8 mouse cellular contexts compared by ENCODE assay signal in the genomic region with DNA sequence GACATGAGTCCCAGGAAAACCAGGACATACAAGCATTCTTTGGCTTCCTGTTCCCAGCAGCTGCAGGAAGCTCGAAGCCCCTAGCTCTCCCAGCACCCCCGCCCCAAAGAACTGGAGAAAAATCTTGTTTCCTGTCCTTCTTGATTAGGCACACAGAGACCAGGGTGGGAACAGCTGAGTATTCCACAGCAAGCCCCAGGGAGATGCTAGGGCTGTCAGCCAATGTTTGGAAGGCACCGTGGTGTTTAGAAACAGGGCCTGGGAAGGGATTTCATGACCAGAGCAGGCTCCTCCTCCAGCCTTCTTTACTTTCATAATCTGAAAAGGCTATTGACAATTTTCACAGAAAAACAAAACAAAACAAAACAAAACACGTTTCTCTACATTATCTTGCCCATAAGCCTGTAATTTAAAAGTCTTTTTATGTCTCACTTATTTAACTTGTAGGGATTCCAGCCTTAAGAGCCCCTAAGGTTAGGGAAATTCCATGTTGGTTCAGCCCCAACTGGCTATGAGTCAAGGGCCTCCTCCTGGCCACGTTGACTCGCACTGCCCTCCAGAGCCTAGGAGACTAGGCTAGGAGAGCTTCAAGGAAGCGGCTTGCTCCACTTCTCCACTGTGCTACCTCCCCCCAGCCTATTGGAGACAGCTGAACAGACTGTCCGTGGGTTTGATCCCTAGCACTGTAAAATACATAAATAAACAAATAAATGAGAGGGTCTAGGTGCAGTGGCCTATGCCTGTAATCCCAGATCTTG. TPM values are rescaled to one million over a fixed set of nuclear protein-coding genes. Genes with fewer than 3 reads are reported as not detected.
DNase-seq lines count a peak whose midpoint lies in the region; ATAC-seq lines count a peak whose summit lies in the region.

No protein-coding gene starts in this region.

- peak; percentile 38 for DNase-seq in midbrain, embryonic 14.5 days
- peak; percentile 93 to 96 for DNase-seq in heart, adult 18-20 months
- peak; percentile 86 for DNase-seq in skeletal muscle tissue, adult 2 months (ENCODE audit: low read depth, low spot score)
- no peak for DNase-seq in embryo, embryonic 9.5 days (ENCODE audit: extremely low spot score)
- DNase-seq in B cell, adult 2 months = no peak

- H3K4me2 ChIP-seq in midbrain, embryonic 14.5 days (ENCODE audit: low read length) = no peak overlapping the region
- no peak overlapping the region for H3K4me2 ChIP-seq in midbrain, embryonic 16.5 days (ENCODE audit: low read length)
- H3K4me2 ChIP-seq in kidney, embryonic 15.5 days = 0 out of 2 replicates have a peak overlapping the region, but pooled peaks have one; percentile 9

- H3K27me3 ChIP-seq in midbrain, embryonic 14.5 days (ENCODE audit: control insufficient read depth, insufficient read depth, low read length) = no peaks in the 10 kb centered on the region
- H3K27me3 ChIP-seq in midbrain, embryonic 16.5 days (ENCODE audit: control insufficient read depth, insufficient read depth, low read depth, low read length) = no peaks in the 10 kb centered on the region
- no peaks in the 10 kb centered on the region for H3K27me3 ChIP-seq in kidney, embryonic 15.5 days

- 52% methylated on average over 8 of the region's 8 CpGs for WGBS in midbrain, embryonic 14.5 days
- 40% methylated on average over 8 of the region's 8 CpGs for WGBS in midbrain, embryonic 16.5 days
- WGBS in kidney, embryonic 15.5 days = 35% methylated on average over 8 of the region's 8 CpGs

- no peak for ATAC-seq in midbrain, embryonic 14.5 days (ENCODE audit: low FRiP score, low TSS enrichment)
- ATAC-seq in midbrain, embryonic 16.5 days = no peak
- peak; percentile 71; the same call in 1 of the 2 replicates for ATAC-seq in kidney, embryonic 15.5 days (replicated peaks; ENCODE audit: low FRiP score)
- ATAC-seq in megakaryocyte-erythroid progenitor cell, adult 5-6 weeks (replicated peaks; ENCODE audit: low FRiP score, low TSS enrichment, poor library complexity, severe bottlenecking) = no peak

- no peaks in the 10 kb centered on the region for H3K9me3 ChIP-seq in midbrain, embryonic 14.5 days (ENCODE audit: control insufficient read depth, low read length)
- H3K9me3 ChIP-seq in midbrain, embryonic 16.5 days (replicated peaks; ENCODE audit: control insufficient read depth, low read length, poor library complexity, severe bottlenecking) = no peaks in the 10 kb centered on the region
- no peaks in the 10 kb centered on the region for H3K9me3 ChIP-seq in kidney, embryonic 15.5 days (replicated peaks)

- H3K4me1 ChIP-seq in midbrain, embryonic 14.5 days (ENCODE audit: control insufficient read depth, insufficient read depth, low read length) = no peaks in the 10 kb centered on the region
- H3K4me1 ChIP-seq in midbrain, embryonic 16.5 days (ENCODE audit: control insufficient read depth, insufficient read depth, low read length) = no peaks in the 10 kb centered on the region
- H3K4me1 ChIP-seq in kidney, embryonic 15.5 days = peaks cover 10% of the 10 kb centered on the region; the same call in 1 of the 2 replicates

- H3K9ac ChIP-seq in midbrain, embryonic 14.5 days (replicated peaks; ENCODE audit: low read length) = no peak overlapping the region
- no peak overlapping the region for H3K9ac ChIP-seq in midbrain, embryonic 16.5 days (ENCODE audit: low read depth, low read length)
- H3K9ac ChIP-seq in kidney, embryonic 15.5 days = no peak overlapping the region

- no peak overlapping the region for H3K4me3 ChIP-seq in midbrain, embryonic 14.5 days (replicated peaks; ENCODE audit: low read depth, low read length)
- no peak overlapping the region for H3K4me3 ChIP-seq in midbrain, embryonic 16.5 days (ENCODE audit: low read depth, low read length)
- H3K4me3 ChIP-seq in kidney, embryonic 15.5 days (replicated peaks) = no peak overlapping the region

- H3K36me3 ChIP-seq in midbrain, embryonic 14.5 days (ENCODE audit: control insufficient read depth, insufficient read depth, low read length) = no peaks in the 10 kb centered on the region
- no peaks in the 10 kb centered on the region for H3K36me3 ChIP-seq in midbrain, embryonic 16.5 days (ENCODE audit: control insufficient read depth, insufficient read depth, low read length)
- no peaks in the 10 kb centered on the region for H3K36me3 ChIP-seq in kidney, embryonic 15.5 days

- H3K27ac ChIP-seq in midbrain, embryonic 14.5 days (replicated peaks; ENCODE audit: low read depth, low read length) = no peak overlapping the region
- no peak overlapping the region for H3K27ac ChIP-seq in midbrain, embryonic 16.5 days (ENCODE audit: low read length)
- H3K27ac ChIP-seq in kidney, embryonic 15.5 days = peak overlapping the region; percentile 77

RNA-seq across cellular contexts. Expression of gene Nicn1, which starts 10.0 kb away (rescaled TPM):
- 138 and 157 TPM in 2 replicates for polyA plus RNA-seq in midbrain, embryonic 14.5 days (2014; fragmentation: Nextera tagmentation; extraction: Ambion mirVana)
- polyA plus RNA-seq in midbrain, embryonic 16.5 days (2015; fragmentation: Nextera tagmentation; extraction: Ambion mirVana) = 149 and 163 TPM in 2 replicates
- 10 to 100 TPM; 22.2 to 25.6 TPM for total RNA-seq in heart, adult 18-20 months (2021)
- 31.3 and 41.0 TPM in 2 replicates for polyA plus RNA-seq in kidney, embryonic 15.5 days (2015; fragmentation: Nextera tagmentation; extraction: Ambion mirVana)
- 3.1 and 5.0 TPM in 2 replicates for total RNA-seq in megakaryocyte-erythroid progenitor cell, adult 5-6 weeks (2014; fragmentation: Nextera tagmentation)
- 1.4 TPM in 1 of 2 replicates, not detected in the other for total RNA-seq in megakaryocyte-erythroid progenitor cell, adult 5-6 weeks (2017)

RNA-seq across cellular contexts. Expression of gene Amt, which starts 16.4 kb away (rescaled TPM):
- 23.2 and 23.5 TPM in 2 replicates for polyA plus RNA-seq in midbrain, embryonic 14.5 days (2014; fragmentation: Nextera tagmentation; extraction: Ambion mirVana)
- 30.2 and 33.6 TPM in 2 replicates for polyA plus RNA-seq in midbrain, embryonic 16.5 days (2015; fragmentation: Nextera tagmentation; extraction: Ambion mirVana)
- 1 to 10 TPM; 5.0 to 5.8 TPM for total RNA-seq in heart, adult 18-20 months (2021)
- polyA plus RNA-seq in kidney, embryonic 15.5 days (2015; fragmentation: Nextera tagmentation; extraction: Ambion mirVana) = 35.9 and 38.0 TPM in 2 replicates
- 0.28 TPM in 1 of 2 replicates, not detected in the other for total RNA-seq in megakaryocyte-erythroid progenitor cell, adult 5-6 weeks (2014; fragmentation: Nextera tagmentation)
- 0.23 TPM in 1 of 2 replicates, not detected in the other for total RNA-seq in megakaryocyte-erythroid progenitor cell, adult 5-6 weeks (2017)

RNA-seq across cellular contexts. Expression of gene Dag1, which starts 16.5 kb away (rescaled TPM):
- 49.3 and 64.2 TPM in 2 replicates for polyA plus RNA-seq in midbrain, embryonic 14.5 days (2014; fragmentation: Nextera tagmentation; extraction: Ambion mirVana)
- polyA plus RNA-seq in midbrain, embryonic 16.5 days (2015; fragmentation: Nextera tagmentation; extraction: Ambion mirVana) = 67.9 and 79.5 TPM in 2 replicates
- total RNA-seq in heart, adult 18-20 months (2021) = 100 to 1,000 TPM; 290 to 300 TPM
- polyA plus RNA-seq in kidney, embryonic 15.5 days (2015; fragmentation: Nextera tagmentation; extraction: Ambion mirVana) = 141 and 147 TPM in 2 replicates
- 10.2 and 12.9 TPM in 2 replicates for total RNA-seq in megakaryocyte-erythroid progenitor cell, adult 5-6 weeks (2014; fragmentation: Nextera tagmentation)
- total RNA-seq in megakaryocyte-erythroid progenitor cell, adult 5-6 weeks (2017) = 4.6 and 5.1 TPM in 2 replicates

RNA-seq across cellular contexts. Expression of gene Rhoa, which starts 25.7 kb away (rescaled TPM):
- polyA plus RNA-seq in midbrain, embryonic 14.5 days (2014; fragmentation: Nextera tagmentation; extraction: Ambion mirVana) = 217 and 224 TPM in 2 replicates
- 273 and 286 TPM in 2 replicates for polyA plus RNA-seq in midbrain, embryonic 16.5 days (2015; fragmentation: Nextera tagmentation; extraction: Ambion mirVana)
- 100 to 1,000 TPM; 229 to 232 TPM for total RNA-seq in heart, adult 18-20 months (2021)
- polyA plus RNA-seq in kidney, embryonic 15.5 days (2015; fragmentation: Nextera tagmentation; extraction: Ambion mirVana) = 462 and 484 TPM in 2 replicates
- 148 and 275 TPM in 2 replicates for total RNA-seq in megakaryocyte-erythroid progenitor cell, adult 5-6 weeks (2014; fragmentation: Nextera tagmentation)
- total RNA-seq in megakaryocyte-erythroid progenitor cell, adult 5-6 weeks (2017) = 249 and 303 TPM in 2 replicates

RNA-seq across cellular contexts. Expression of gene Tcta, which starts 25.7 kb away (rescaled TPM):
- 52.3 and 56.3 TPM in 2 replicates for polyA plus RNA-seq in midbrain, embryonic 14.5 days (2014; fragmentation: Nextera tagmentation; extraction: Ambion mirVana)
- 47.9 and 49.2 TPM in 2 replicates for polyA plus RNA-seq in midbrain, embryonic 16.5 days (2015; fragmentation: Nextera tagmentation; extraction: Ambion mirVana)
- 10 to 100 TPM; 67.6 to 76.8 TPM for total RNA-seq in heart, adult 18-20 months (2021)
- 31.6 and 32.2 TPM in 2 replicates for polyA plus RNA-seq in kidney, embryonic 15.5 days (2015; fragmentation: Nextera tagmentation; extraction: Ambion mirVana)
- total RNA-seq in megakaryocyte-erythroid progenitor cell, adult 5-6 weeks (2014; fragmentation: Nextera tagmentation) = 2.8 and 8.2 TPM in 2 replicates
- 1.4 and 4.3 TPM in 2 replicates for total RNA-seq in megakaryocyte-erythroid progenitor cell, adult 5-6 weeks (2017)

Comparison
In these comparisons a context has a peak if more than half of its experiments do, and no peak if none do; other contexts are left out.
1. DNase-seq: peak in midbrain, embryonic 14.5 days (single experiment), heart, adult 18-20 months (2 of 2) and skeletal muscle tissue, adult 2 months (single experiment); none in embryo, embryonic 9.5 days (single experiment) and B cell, adult 2 months (0 of 2).